Mouse (Mus musculus): ENCODE results near the gene Nt5c3.
"Not testable (repeated sequence)": the region's sequence is repeated elsewhere in the genome, so short reads cannot be mapped to it uniquely, and the experiment has no call there.

Gene Nt5c3

GRCm38 (mm10) chr6:56904330-56904729 lies 19.4 kb downstream of the Nt5c3 start:
- no peak for DNase-seq (ENCODE audit: low spot score)

- DNase-seq (ENCODE audit: low spot score) = no peak
Measured at GRCm38 (mm10) chr6:56903831-56904230, 19.9 kb downstream of the Nt5c3 start.

- no peak for DNase-seq (ENCODE audit: low spot score)
Measured at GRCm38 (mm10) chr6:56902606-56903520, 20.9 kb downstream of the Nt5c3 start.

GRCm38 (mm10) chr6:56901824-56902386 lies 21.8 kb downstream of the Nt5c3 start:
- DNase-seq (ENCODE audit: low spot score) = peak; percentile 45

GRCm38 (mm10) chr6:56901336-56901735 lies 22.4 kb downstream of the Nt5c3 start:
- DNase-seq (ENCODE audit: low spot score) = no peak

GRCm38 (mm10) chr6:56899601-56900000 lies 24.1 kb downstream of the Nt5c3 start:
- DNase-seq (ENCODE audit: low spot score) = no peak

GRCm38 (mm10) chr6:56890762-56891161 lies 33.0 kb downstream of the Nt5c3 start:
- no peak for DNase-seq (ENCODE audit: low spot score)

GRCm38 (mm10) chr6:56888561-56888960 lies 35.2 kb downstream of the Nt5c3 start:
- DNase-seq (ENCODE audit: low spot score) = no peak

- no peak for DNase-seq (ENCODE audit: low spot score)
Measured at GRCm38 (mm10) chr6:56879352-56879955, 44.3 kb downstream of the Nt5c3 start.

- DNase-seq (ENCODE audit: low spot score) = no peak
Measured at GRCm38 (mm10) chr6:56877985-56878384, 45.7 kb downstream of the Nt5c3 start.

- no peak for DNase-seq (ENCODE audit: low spot score)
Measured at GRCm38 (mm10) chr6:56876870-56877269, 46.9 kb downstream of the Nt5c3 start.

GRCm38 (mm10) chr6:56870027-56870426 lies 53.7 kb downstream of the Nt5c3 start:
- DNase-seq (ENCODE audit: low spot score) = no peak

- no peak for DNase-seq (ENCODE audit: low spot score)
Measured at GRCm38 (mm10) chr6:56868565-56868964, 55.2 kb downstream of the Nt5c3 start.

- DNase-seq (ENCODE audit: low spot score) = not testable (repeated sequence)
Measured at GRCm38 (mm10) chr6:56866899-56867298, 56.8 kb downstream of the Nt5c3 start.

- no peak for DNase-seq (ENCODE audit: low spot score)
Measured at GRCm38 (mm10) chr6:56860205-56860848, 63.4 kb downstream of the Nt5c3 start.

- no peak for DNase-seq (ENCODE audit: low spot score)
Measured at GRCm38 (mm10) chr6:56856748-56857147, 67.0 kb downstream of the Nt5c3 start.

- no peak for DNase-seq (ENCODE audit: low spot score)
Measured at GRCm38 (mm10) chr6:56854803-56855202, 68.9 kb downstream of the Nt5c3 start.

- no peak for DNase-seq (ENCODE audit: low spot score)
Measured at GRCm38 (mm10) chr6:56850315-56850714, 73.4 kb downstream of the Nt5c3 start.

GRCm38 (mm10) chr6:56848974-56849373 lies 74.8 kb downstream of the Nt5c3 start:
- no peak for DNase-seq (ENCODE audit: low spot score)

GRCm38 (mm10) chr6:56844365-56844764 lies 79.4 kb downstream of the Nt5c3 start:
- no peak for DNase-seq (ENCODE audit: low spot score)

GRCm38 (mm10) chr6:56843229-56843628 lies 80.5 kb downstream of the Nt5c3 start:
- DNase-seq (ENCODE audit: low spot score) = no peak

- no peak for DNase-seq (ENCODE audit: low spot score)
Measured at GRCm38 (mm10) chr6:56837621-56838020, 86.1 kb downstream of the Nt5c3 start.

- no peak for DNase-seq (ENCODE audit: low spot score)
Measured at GRCm38 (mm10) chr6:56837166-56837565, 86.6 kb downstream of the Nt5c3 start.
